Mouse (Mus musculus): ENCODE measurements around the gene Zcchc2.

- TF ChIP-seq GATA1 (IDR thresholded peaks at IDR 0.05; ENCODE audit: borderline replicate concordance, low read length) (no peak), FLI1 (IDR thresholded peaks at IDR 0.05; ENCODE audit: low read length) (no peak)
These were observed 3.5 kb downstream of the Zcchc2 start for GRCm38 (mm10) chr1:105993601-105994209.

All from megakaryocyte, embryonic 14.5 days (primary cell).